Mouse (Mus musculus) granulocyte monocyte progenitor cell, adult 5-6 weeks (primary cell): ENCODE data around the gene Cacna1d. TPM values are rescaled to one million over a fixed set of nuclear protein-coding genes. Genes with fewer than 3 reads are reported as not detected.

Experiments
- ATAC-seq: replicated peaks from 2 replicates; pipeline ENCODE4 v1.8.0; 2016; ENCODE audit warnings: mild to moderate bottlenecking, moderate TSS enrichment, inconsistent platforms; ENCODE audit not compliant: poor library complexity, severe bottlenecking
- total RNA-seq, 2 experiments: library from RNA; stranded (forward) in 1 of 2; stranded (reverse) in 1 of 2; fragments of 200-712, 200-1000 nt in 1 of 2; fragments of >200 nt in 1 of 2; fragmentation: Nextera tagmentation in 1 of 2; gene quantifications; 2 replicates each; pipeline ENCODE4 v1.2.3; 2014 to 2017

The Cacna1d gene
- total RNA-seq, 2 experiments from 2014 or later = 0.10 TPM; not detected in 1

GRCm38 (mm10) chr14:30284446-30284845 lies 206.8 kb downstream of the Cacna1d start:
- ATAC-seq = no peak

GRCm38 (mm10) chr14:30284022-30284421 lies 207.2 kb downstream of the Cacna1d start:
- no peak for ATAC-seq

GRCm38 (mm10) chr14:30275572-30275971 lies 215.7 kb downstream of the Cacna1d start:
- ATAC-seq = no peak

GRCm38 (mm10) chr14:30272976-30273375 lies 218.3 kb downstream of the Cacna1d start:
- no peak for ATAC-seq

- no peak for ATAC-seq
These were observed 218.7 kb downstream of the Cacna1d start for GRCm38 (mm10) chr14:30272523-30272922.

GRCm38 (mm10) chr14:30271856-30272255 lies 219.4 kb downstream of the Cacna1d start:
- ATAC-seq = no peak

GRCm38 (mm10) chr14:30270350-30270749 lies 220.9 kb downstream of the Cacna1d start:
- no peak for ATAC-seq

- peak; percentile 91 for ATAC-seq
These were observed 225.5 kb downstream of the Cacna1d start for GRCm38 (mm10) chr14:30265728-30266127.

GRCm38 (mm10) chr14:30261561-30262251 lies 229.5 kb downstream of the Cacna1d start:
- no peak for ATAC-seq

- no peak for ATAC-seq
These were observed 233.6 kb downstream of the Cacna1d start for GRCm38 (mm10) chr14:30257626-30258025.

- ATAC-seq = no peak
These were observed 234.8 kb downstream of the Cacna1d start for GRCm38 (mm10) chr14:30256486-30256885.

GRCm38 (mm10) chr14:30255701-30256400 lies 235.4 kb downstream of the Cacna1d start:
- ATAC-seq = 0 out of 2 replicates have a peak, but pooled peaks have one; percentile 14

GRCm38 (mm10) chr14:30254776-30255175 lies 236.5 kb downstream of the Cacna1d start:
- no peak for ATAC-seq

- ATAC-seq = peak; percentile 35
These were observed 238.4 kb downstream of the Cacna1d start for GRCm38 (mm10) chr14:30252824-30253223.

- ATAC-seq = peak; percentile 64
These were observed 239.9 kb downstream of the Cacna1d start for GRCm38 (mm10) chr14:30251351-30251750.

- ATAC-seq = peak; percentile 36; the same call in 1 of the 2 replicates
These were observed 241.7 kb downstream of the Cacna1d start for GRCm38 (mm10) chr14:30249591-30249990.

- ATAC-seq = no peak
These were observed 242.4 kb downstream of the Cacna1d start for GRCm38 (mm10) chr14:30248811-30249210.

GRCm38 (mm10) chr14:30248121-30248520 lies 243.1 kb downstream of the Cacna1d start:
- 0 out of 2 replicates have a peak, but pooled peaks have one; percentile 12 for ATAC-seq

- no peak for ATAC-seq
These were observed 243.6 kb downstream of the Cacna1d start for GRCm38 (mm10) chr14:30247606-30248005.

- ATAC-seq = no peak
These were observed 246.5 kb downstream of the Cacna1d start for GRCm38 (mm10) chr14:30244776-30245175.

- no peak for ATAC-seq
These were observed 248.4 kb downstream of the Cacna1d start for GRCm38 (mm10) chr14:30242818-30243205.
